Mouse (Mus musculus) kidney, postnatal 0 days (tissue): ENCODE data around the gene Ddx10. TPM values are rescaled to one million over a fixed set of nuclear protein-coding genes. Genes with fewer than 3 reads are reported as not detected.
A peak's percentile ranks its signal among the peaks of the same experiment; 100 is the strongest.

Source experiments
- ATAC-seq: fragments of 200-750 bp; cut with Nextera tagmentation; replicated peaks from 2 replicates; pipeline ENCODE4 v1.8.0; 2017; ENCODE audit warnings: low read depth, moderate number of reproducible peaks, moderate TSS enrichment, moderate library complexity; ENCODE audit not compliant: low FRiP score
- DNase-seq: peaks from one replicate; pipeline ENCODE4 v3.0.0-alpha.2; 2016; ENCODE audit warnings: low spot score
- H3K27ac ChIP-seq: fragments of 300-500 bp; sonication (generic); 2 replicates; pipeline ENCODE4 v1.5.1; 2014; ENCODE audit warnings: mild to moderate bottlenecking
- H3K27me3 ChIP-seq: fragments of 300-500 bp; sonication (generic); 2 replicates; pipeline ENCODE4 v1.6.1; 2014; ENCODE audit warnings: low read length, mixed read lengths; ENCODE audit not compliant: insufficient read depth
- H3K36me3 ChIP-seq: fragments of 300-500 bp; sonication (generic); 2 replicates; pipeline ENCODE4 v1.6.1; 2014; ENCODE audit warnings: low read length, mixed read lengths; ENCODE audit not compliant: insufficient read depth
- H3K4me1 ChIP-seq: fragments of 300-500 bp; sonication (generic); replicated peaks from 2 replicates; pipeline ENCODE4 v1.6.1; 2014; ENCODE audit warnings: antibody characterized with exemption, low read length, mixed read lengths; ENCODE audit not compliant: insufficient read depth
- H3K4me2 ChIP-seq: fragments of 300-500 bp; sonication (generic); 2 replicates; pipeline ENCODE4 v1.6.1; 2014; ENCODE audit warnings: mild to moderate bottlenecking, low read length, moderate library complexity, mixed read lengths
- H3K4me3 ChIP-seq: fragments of 300-500 bp; sonication (generic); replicated peaks from 2 replicates; pipeline ENCODE4 v1.5.1; 2014; ENCODE audit warnings: low read depth, low read length
- H3K9ac ChIP-seq: fragments of 300-500 bp; sonication (generic); 2 replicates; pipeline ENCODE4 v1.6.1; 2014; ENCODE audit warnings: low read depth, low read length
- H3K9me3 ChIP-seq: fragments of 300-500 bp; sonication (generic); replicated peaks from 2 replicates; pipeline ENCODE4 v1.6.1; 2016; ENCODE audit warnings: low read length, inconsistent platforms, mixed read lengths
- CTCF ChIP-seq: IDR thresholded peaks from 2 replicates; pipeline ENCODE4 v1.5.1; 2016; ENCODE audit warnings: antibody characterized with exemption, low read depth, mild to moderate bottlenecking, moderate library complexity
- WGBS: fragments of 180-500 bp; shearing (Covaris S2); extraction: QIAGEN DNeasy Blood & Tissue Kit; methylation state at CpG from one replicate; pipeline ENCODE4 v1.1.7; 2014; 5-methylcytosine and 5-hydroxymethylcytosine counted together
- polyA plus RNA-seq: library from polyadenylated mRNA; unstranded; fragments of >200 nt; fragmentation: Nextera tagmentation; extraction: Ambion mirVana; gene quantifications from 2 replicates; pipeline ENCODE4 v1.2.1, GENCODE M21; 2015

Ddx10 gene
- polyA plus RNA-seq, 1 experiment from 2014 or later: 27.2 TPM

GRCm38 (mm10) chr9:53074443-53074842 is 173.4 kb downstream of the Ddx10 start:
- H3K27me3 ChIP-seq: no peaks in the 10 kb centered on the region
- H3K9ac ChIP-seq: no peak overlapping the region
- WGBS: 80% methylated on average over 3 of the region's 3 CpGs
- H3K9me3 ChIP-seq: no peaks in the 10 kb centered on the region
- H3K36me3 ChIP-seq: no peaks in the 10 kb centered on the region
- no peak for ATAC-seq
- no peak overlapping the region for H3K27ac ChIP-seq
- no peak overlapping the region for H3K4me2 ChIP-seq
- no peaks in the 10 kb centered on the region for H3K4me1 ChIP-seq
- DNase-seq: no peak
- H3K4me3 ChIP-seq: no peak overlapping the region
- TF ChIP-seq CTCF: no peak

- no peak for DNase-seq
- Histone ChIP-seq H3K27ac (no peak overlapping the region), H3K4me1 (no peaks in the 10 kb centered on the region), H3K4me3 (no peak overlapping the region), H3K4me2 (no peak overlapping the region), H3K9me3 (no peaks in the 10 kb centered on the region), H3K36me3 (no peaks in the 10 kb centered on the region), H3K9ac (no peak overlapping the region), H3K27me3 (no peaks in the 10 kb centered on the region)
- TF ChIP-seq CTCF: no peak
- WGBS: 84% methylated on average over 10 of the region's 10 CpGs
- ATAC-seq: no peak
Measured at GRCm38 (mm10) chr9:53073576-53074112, 174.2 kb downstream of the Ddx10 start.

- no peak overlapping the region for H3K27ac ChIP-seq
- no peaks in the 10 kb centered on the region for H3K9me3 ChIP-seq
- no peak overlapping the region for H3K9ac ChIP-seq
- DNase-seq: no peak
- H3K4me2 ChIP-seq: no peak overlapping the region
- no peak for TF ChIP-seq CTCF
- H3K4me3 ChIP-seq: no peak overlapping the region
- H3K36me3 ChIP-seq: no peaks in the 10 kb centered on the region
- H3K27me3 ChIP-seq: no peaks in the 10 kb centered on the region
- H3K4me1 ChIP-seq: no peaks in the 10 kb centered on the region
- no peak for ATAC-seq
- WGBS: 76% methylated on average over 9 of the region's 9 CpGs
Measured at GRCm38 (mm10) chr9:53072088-53072487, 175.8 kb downstream of the Ddx10 start.

- no peaks in the 10 kb centered on the region for H3K36me3 ChIP-seq
- H3K4me2 ChIP-seq: 0 out of 2 replicates have a peak overlapping the region, but pooled peaks have one; percentile 3
- H3K9me3 ChIP-seq: no peaks in the 10 kb centered on the region
- TF ChIP-seq CTCF: no peak
- 35% methylated on average over 12 of the region's 12 CpGs for WGBS
- peak; percentile 69 for ATAC-seq
- peaks cover 2% of the 10 kb centered on the region; the same call in 1 of the 2 replicates for H3K4me1 ChIP-seq
- H3K27ac ChIP-seq: no peak overlapping the region
- H3K27me3 ChIP-seq: no peaks in the 10 kb centered on the region
- peak; percentile 55 for DNase-seq
- H3K9ac ChIP-seq: no peak overlapping the region
- no peak overlapping the region for H3K4me3 ChIP-seq
Measured at GRCm38 (mm10) chr9:53070875-53071524, 176.9 kb downstream of the Ddx10 start.

- 90% methylated on average over 5 of the region's 5 CpGs for WGBS
- Histone ChIP-seq H3K9ac (no peak overlapping the region), H3K36me3 (no peaks in the 10 kb centered on the region), H3K4me1 (peaks cover 3% of the 10 kb centered on the region; the same call in 1 of the 2 replicates), H3K4me2 (no peak overlapping the region), H3K4me3 (no peak overlapping the region), H3K27me3 (no peaks in the 10 kb centered on the region), H3K27ac (no peak overlapping the region), H3K9me3 (no peaks in the 10 kb centered on the region)
- DNase-seq: no peak
- no peak for ATAC-seq
- no peak for TF ChIP-seq CTCF
Measured at GRCm38 (mm10) chr9:53068166-53068565, 179.7 kb downstream of the Ddx10 start.

GRCm38 (mm10) chr9:53066428-53066827 is 181.4 kb downstream of the Ddx10 start:
- Histone ChIP-seq H3K4me1 (peaks cover 3% of the 10 kb centered on the region; the same call in 1 of the 2 replicates), H3K9ac (no peak overlapping the region), H3K9me3 (no peaks in the 10 kb centered on the region), H3K4me2 (no peak overlapping the region), H3K4me3 (no peak overlapping the region), H3K36me3 (no peaks in the 10 kb centered on the region), H3K27me3 (no peaks in the 10 kb centered on the region), H3K27ac (no peak overlapping the region)
- no peak for ATAC-seq
- DNase-seq: peak; percentile 19
- no peak for TF ChIP-seq CTCF
- WGBS: 17% methylated on average over 4 of the region's 4 CpGs
